ENCODE assay signal across 12 mouse cellular contexts in the genomic region with DNA sequence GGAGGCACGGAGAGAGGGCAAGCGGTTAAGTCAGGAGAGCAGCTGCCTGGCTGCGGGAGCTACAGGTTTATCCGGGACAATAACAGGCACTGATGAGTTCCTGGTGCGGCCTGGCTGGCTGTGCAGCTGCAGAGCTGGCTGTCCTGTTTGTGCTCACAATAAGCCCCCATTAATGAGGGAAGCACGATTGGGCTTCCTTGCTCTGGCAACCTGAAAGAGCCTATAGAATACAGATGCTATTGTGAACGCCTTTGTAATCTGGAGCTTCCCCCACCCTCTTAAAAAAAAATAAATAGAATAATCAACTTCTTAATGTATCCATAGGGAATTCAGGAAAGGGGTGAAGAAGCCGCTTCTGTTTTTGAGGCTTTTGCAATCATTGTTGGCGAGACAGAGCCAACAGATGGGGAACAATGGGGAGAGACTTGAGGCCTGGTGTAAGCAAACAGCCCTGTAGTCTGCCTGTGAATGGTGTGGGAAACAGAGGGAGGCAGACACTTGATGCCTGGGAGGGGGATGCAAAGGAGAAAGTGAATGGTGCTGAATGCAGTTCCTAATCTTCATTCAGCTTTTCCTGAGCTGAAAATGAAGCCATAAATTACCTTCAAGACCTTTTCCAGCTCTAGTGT. TPM values are rescaled to one million over a fixed set of nuclear protein-coding genes. Genes with fewer than 3 reads are reported as not detected.
DNase-seq lines count a peak whose midpoint lies in the region; ATAC-seq and TF ChIP-seq lines count a peak whose summit lies in the region.
"Had no signal": no experiment of that assay in that cellular context is flagged by ENCODE, and none has a peak within 500 bp of the region (broad histone marks: within the 10 kb centered on the region; RNA-seq: fewer than 3 reads in every experiment).

No protein-coding gene starts in this region.

- 65% methylated on average over 9 of the region's 9 CpGs for WGBS in heart, adult 2 months
- 7% methylated on average over 9 of the region's 9 CpGs for WGBS in limb, embryonic 11.5 days
- 31% methylated on average over 9 of the region's 9 CpGs for WGBS in stomach, embryonic 16.5 days

- DNase-seq in heart, adult 11 months, result peak; percentile 80
- DNase-seq in heart, adult 2 months, result no peak
- DNase-seq in retina, postnatal 1 day, result peak; percentile 90
- no peak for DNase-seq in retina, embryonic 14.5 days (ENCODE audit: low spot score)
- DNase-seq in limb, embryonic 11.5 days (ENCODE audit: low spot score), result peak; percentile 80
- no peak for DNase-seq in adrenal gland, postnatal 4 days (ENCODE audit: low spot score in 2 of 2)
- DNase-seq: kidney, adult 2 months; thymus, postnatal 14 days had no signal

- no peaks in the 10 kb centered on the region; the same call in 1 of the 2 replicates for H3K36me3 ChIP-seq in heart, adult 2 months (ENCODE audit: control insufficient read depth, insufficient read depth, low read length)
- H3K36me3 ChIP-seq in limb, embryonic 11.5 days (ENCODE audit: control insufficient read depth, insufficient read depth, low read length), result no peaks in the 10 kb centered on the region
- no peaks in the 10 kb centered on the region for H3K36me3 ChIP-seq in stomach, embryonic 16.5 days (ENCODE audit: control insufficient read depth, insufficient read depth, low read length)
- H3K36me3 ChIP-seq: liver, embryonic 15.5 days had no signal

- no peak for TF ChIP-seq POLR2A in heart, adult 2 months (IDR thresholded peaks at IDR 0.05; ENCODE audit: insufficient read depth, low read depth, low read length)

- no peak for TF ChIP-seq EP300 in heart, adult 2 months (IDR thresholded peaks at IDR 0.05; ENCODE audit: insufficient read depth, low read depth, low read length)

- 0 out of 2 replicates have a peak overlapping the region, but pooled peaks have one; percentile 34 for H3K4me2 ChIP-seq in limb, embryonic 11.5 days (ENCODE audit: low read depth, severe bottlenecking)
- H3K4me2 ChIP-seq in stomach, embryonic 16.5 days (ENCODE audit: low read depth, low read length), result peak overlapping the region; percentile 52; the same call in 1 of the 2 replicates

- no peaks in the 10 kb centered on the region; the same call in 1 of the 2 replicates for H3K4me1 ChIP-seq in heart, adult 2 months (ENCODE audit: control insufficient read depth, insufficient read depth, low read length)
- H3K4me1 ChIP-seq in limb, embryonic 11.5 days (ENCODE audit: control insufficient read depth, insufficient read depth, low read length), result peaks cover 39% of the 10 kb centered on the region
- peaks cover 23% of the 10 kb centered on the region for H3K4me1 ChIP-seq in stomach, embryonic 16.5 days (ENCODE audit: control insufficient read depth, insufficient read depth, low read length)

- no peaks in the 10 kb centered on the region for H3K27me3 ChIP-seq in heart, adult 2 months (ENCODE audit: control insufficient read depth, insufficient read depth, low read length)
- H3K27me3 ChIP-seq in limb, embryonic 11.5 days (ENCODE audit: control insufficient read depth, insufficient read depth, low read length), result no peaks in the 10 kb centered on the region
- no peaks in the 10 kb centered on the region for H3K27me3 ChIP-seq in stomach, embryonic 16.5 days (ENCODE audit: control insufficient read depth, insufficient read depth, low read length)

- peak; percentile 70; the same call in 1 of the 2 replicates for ATAC-seq in limb, embryonic 11.5 days (ENCODE audit: insufficient number of reproducible peaks, low FRiP score, low TSS enrichment, low read depth)
- ATAC-seq in stomach, embryonic 16.5 days (ENCODE audit: insufficient read depth, low FRiP score), result no peak
- ATAC-seq in erythroblast, adult 5-6 weeks (replicated peaks; ENCODE audit: low FRiP score, poor library complexity, severe bottlenecking), result no peak

- TF ChIP-seq CTCF in heart, adult 2 months (IDR thresholded peaks at IDR 0.05), result no peak

- no peak overlapping the region for H3K9ac ChIP-seq in heart, adult 2 months (ENCODE audit: low read depth, low read length)
- no peak overlapping the region; the same call in 1 of the 2 replicates for H3K9ac ChIP-seq in limb, embryonic 11.5 days (ENCODE audit: low read length)
- peak overlapping the region; percentile 49; the same call in 1 of the 2 replicates for H3K9ac ChIP-seq in stomach, embryonic 16.5 days (ENCODE audit: low read length)
- H3K9ac ChIP-seq: liver, embryonic 15.5 days had no signal

- no peaks in the 10 kb centered on the region for H3K79me2 ChIP-seq in heart, adult 2 months (replicated peaks; ENCODE audit: control insufficient read depth, insufficient read depth, low read length)

- no peaks in the 10 kb centered on the region for H3K9me3 ChIP-seq in limb, embryonic 11.5 days (ENCODE audit: control insufficient read depth, low read length)
- H3K9me3 ChIP-seq in stomach, embryonic 16.5 days (replicated peaks; ENCODE audit: control insufficient read depth, low read length), result no peaks in the 10 kb centered on the region
- H3K9me3 ChIP-seq: liver, embryonic 15.5 days had no signal

- no peak overlapping the region for H3K4me3 ChIP-seq in heart, adult 2 months
- no peak overlapping the region for H3K4me3 ChIP-seq in limb, embryonic 11.5 days (ENCODE audit: low read depth, low read length)
- no peak overlapping the region for H3K4me3 ChIP-seq in stomach, embryonic 16.5 days (replicated peaks; ENCODE audit: low read length)
- H3K4me3 ChIP-seq: liver, embryonic 15.5 days had no signal

- no peak overlapping the region for H3K27ac ChIP-seq in heart, adult 2 months
- H3K27ac ChIP-seq in limb, embryonic 11.5 days (replicated peaks; ENCODE audit: low read depth, low read length), result peak overlapping the region; percentile 87
- no peak overlapping the region for H3K27ac ChIP-seq in stomach, embryonic 16.5 days (ENCODE audit: low read length)
- H3K27ac ChIP-seq: liver, embryonic 15.5 days had no signal

- intact Hi-C loops in heart, adult 2 months (cut with DNase I), result loop anchor here (5.0 to 10.0 kb wide), 6 partner anchors 83 to 966 kb away; partner anchors contain the start of genes Pon2 and Pon3

RNA-seq across cellular contexts. Expression of gene Asb4, which starts 2.4 kb away (rescaled TPM):
- total RNA-seq in heart, adult 2 months (2021), result 1 to 10 TPM; 4.4 to 5.0 TPM
- 3.1 and 8.1 TPM in 2 replicates for polyA plus RNA-seq in heart, adult 2 months (2012; rRNA removed)
- polyA plus RNA-seq in limb, embryonic 11.5 days (2014; fragmentation: Nextera tagmentation; extraction: Ambion mirVana), result 366 and 372 TPM in 2 replicates
- polyA plus RNA-seq in stomach, embryonic 16.5 days (2015; fragmentation: Nextera tagmentation; extraction: Ambion mirVana), result 8.8 and 11.6 TPM in 2 replicates
- not detected in 2 replicates for total RNA-seq in erythroblast, adult 5-6 weeks (2015; ENCODE audit: low replicate concordance)
- not detected in 2 replicates for total RNA-seq in erythroblast, adult 5-6 weeks (2017; ENCODE audit: low replicate concordance)
- total RNA-seq in adrenal gland, postnatal 4 days (2021), result 10 to 100 TPM; 12.2 to 12.4 TPM
- total RNA-seq: common myeloid progenitor, adult 5-6 weeks had no signal

Comparison
In these comparisons a context has a peak if more than half of its experiments do, and no peak if none do; other contexts are left out.
1. DNase-seq: peak in heart, adult 11 months (single experiment), retina, postnatal 1 day (single experiment) and limb, embryonic 11.5 days (single experiment); none in heart, adult 2 months (0 of 2), retina, embryonic 14.5 days (single experiment) and adrenal gland, postnatal 4 days (0 of 2).
2. RNA of gene Asb4, which starts 2.4 kb away (total RNA-seq): 12.2 to 12.4 TPM in adrenal gland, postnatal 4 days and 4.4 to 5.0 TPM in heart, adult 2 months; not detected in erythroblast, adult 5-6 weeks; every median in the first group is over 4 times any median in the second.